Mouse (Mus musculus) G1E-ER4 (cell line): ENCODE results near the gene Tmem208. TPM values are rescaled to one million over a fixed set of nuclear protein-coding genes. Genes with fewer than 3 reads are reported as not detected.

Source experiments
- GATA1 ChIP-seq: IDR thresholded peaks from one replicate; pipeline ENCODE4 v1.8.0; 2012; ENCODE audit warnings: low read length, inconsistent platforms
- polyA plus RNA-seq: library from polyadenylated mRNA; stranded (reverse); fragments of >175 nt; gene quantifications from 2 replicates; pipeline ENCODE4 v1.2.3, GENCODE M21; 2012

The Tmem208 gene
- polyA plus RNA-seq, 1 experiment: 18.3 TPM

DNA sequence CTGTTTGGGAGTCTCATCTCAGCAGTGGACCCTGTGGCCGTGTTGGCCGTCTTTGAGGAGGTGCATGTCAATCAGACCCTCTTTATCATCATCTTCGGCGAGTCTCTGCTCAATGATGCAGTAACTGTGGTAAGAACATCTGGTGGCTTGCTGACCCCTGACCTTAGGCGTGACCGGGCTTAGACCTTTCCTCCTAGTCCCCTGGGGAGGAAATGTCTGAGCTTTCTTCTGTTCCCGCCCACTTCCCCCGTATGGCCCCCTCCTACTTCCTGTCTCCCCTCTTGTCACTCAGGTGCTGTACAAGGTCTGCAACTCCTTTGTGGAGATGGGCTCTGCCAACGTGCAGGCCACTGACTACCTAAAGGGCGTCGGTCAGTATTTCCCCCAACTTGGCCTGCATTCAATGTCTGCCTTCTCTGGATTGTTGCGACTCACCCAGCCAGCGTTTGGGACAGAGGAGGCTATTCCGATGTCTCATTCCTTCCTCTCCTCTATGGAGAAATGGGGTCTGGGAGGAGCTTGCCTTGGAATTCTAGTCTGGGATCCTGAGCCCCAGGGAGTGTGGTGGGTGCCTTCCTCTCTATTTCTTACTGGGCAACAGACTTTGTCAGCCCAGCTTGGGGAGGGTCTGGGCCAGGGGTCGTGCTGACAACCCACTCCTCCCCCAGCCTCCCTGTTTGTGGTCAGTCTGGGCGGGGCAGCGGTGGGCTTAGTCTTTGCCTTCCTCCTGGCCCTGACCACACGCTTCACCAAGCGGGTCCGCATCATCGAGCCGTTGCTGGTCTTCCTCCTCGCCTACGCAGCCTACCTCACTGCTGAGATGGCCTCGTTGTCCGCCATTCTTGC, 29.2 kb downstream of the Tmem208 start:
- no peak for TF ChIP-seq GATA1

GRCm38 (mm10) chr8:105356681-105357080, 30.5 kb downstream of the Tmem208 start:
- TF ChIP-seq GATA1: no peak

DNA sequence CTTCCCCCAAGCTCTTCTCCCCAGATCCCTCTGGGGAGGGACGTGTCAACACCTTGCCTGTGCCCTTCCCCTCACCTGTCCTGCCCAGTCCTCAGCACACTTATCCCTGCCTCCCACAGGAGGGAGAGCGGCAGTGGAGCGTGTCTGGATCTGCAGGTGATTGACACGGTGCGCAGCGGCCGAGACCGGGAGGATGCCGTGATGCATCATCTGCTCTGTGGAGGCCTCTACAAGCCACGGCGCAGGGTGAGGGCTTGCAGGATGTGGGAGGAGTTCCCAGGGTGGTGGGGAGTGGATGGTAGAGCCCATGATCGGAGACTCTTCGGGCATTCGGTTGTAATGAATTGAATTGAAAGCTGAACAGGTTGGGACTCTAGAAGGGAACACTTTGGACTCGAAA, 33.1 kb downstream of the Tmem208 start:
- no peak for TF ChIP-seq GATA1

DNA sequence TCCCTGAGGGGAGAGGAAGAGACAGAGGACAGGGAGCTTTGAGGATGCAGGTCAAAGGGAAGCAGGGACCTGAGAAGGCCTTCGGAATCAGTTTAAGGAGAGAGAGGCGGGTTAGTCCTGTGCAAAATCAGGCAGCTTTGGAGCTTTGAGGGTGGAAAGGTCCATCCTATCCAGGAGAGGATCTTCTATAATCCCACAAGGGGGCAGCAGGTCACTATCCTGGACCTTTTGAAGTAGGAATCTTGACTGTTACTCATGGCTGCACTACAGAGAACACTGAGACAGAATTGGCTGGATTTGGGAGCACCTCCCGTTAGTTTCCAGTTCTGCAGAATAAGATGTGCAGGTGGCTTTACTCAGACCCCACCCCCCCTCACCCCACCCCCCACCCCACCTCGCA, 33.5 kb downstream of the Tmem208 start:
- no peak for TF ChIP-seq GATA1

DNA sequence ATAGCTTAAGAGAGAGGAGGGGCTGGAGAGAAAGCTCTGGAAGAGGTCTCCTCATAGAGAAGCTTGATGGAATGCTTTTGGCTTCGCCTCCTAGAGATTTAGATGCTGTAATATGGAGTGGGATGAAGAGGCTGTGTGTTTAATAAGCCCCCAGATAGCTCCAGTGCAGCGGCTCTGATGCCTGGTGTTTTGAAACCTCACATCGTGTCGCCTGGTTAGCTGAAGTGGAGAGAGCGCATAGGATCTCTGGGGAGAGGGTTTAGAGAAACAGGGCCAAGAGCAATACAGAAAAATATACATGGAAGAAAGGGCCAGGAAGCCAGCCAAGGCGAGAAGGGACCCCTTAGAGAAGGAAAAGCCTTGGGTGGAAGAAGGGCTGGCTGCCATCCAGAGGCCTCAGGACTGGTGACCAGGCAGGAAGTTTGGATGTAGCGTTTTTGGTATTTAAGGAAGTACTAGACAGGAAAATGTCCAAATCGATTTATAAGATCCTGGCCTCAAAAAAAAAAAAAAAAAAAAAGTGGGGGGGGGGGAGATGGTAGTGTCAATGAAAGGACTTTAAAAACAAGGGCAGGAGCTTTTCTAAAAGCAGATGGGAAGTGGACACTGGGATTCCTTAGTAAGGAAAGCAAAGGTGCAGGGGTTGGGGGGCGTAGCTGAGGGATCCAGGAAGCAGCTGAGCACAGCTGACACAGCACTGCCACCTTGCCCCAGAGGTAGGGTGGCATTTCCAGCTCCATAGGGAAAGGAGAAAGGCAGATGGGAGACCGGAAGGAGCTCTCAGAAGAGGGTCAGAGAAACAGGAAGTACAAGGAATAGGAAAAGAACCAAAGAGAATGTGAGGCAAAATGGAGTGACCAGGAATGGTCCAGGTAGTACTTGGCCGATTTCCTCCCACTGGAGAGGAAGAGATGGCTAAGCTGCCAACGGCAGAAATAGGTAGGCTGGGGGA, 35.9 kb downstream of the Tmem208 start:
- no peak for TF ChIP-seq GATA1

- no peak for TF ChIP-seq GATA1
These were observed 41.0 kb downstream of the Tmem208 start for GRCm38 (mm10) chr8:105367107-105367506.

GRCm38 (mm10) chr8:105372473-105372872, 46.3 kb downstream of the Tmem208 start:
- TF ChIP-seq GATA1: no peak

- TF ChIP-seq GATA1: no peak
These were observed 46.9 kb downstream of the Tmem208 start, which contains the start of gene Plekhg4 for GRCm38 (mm10) chr8:105373032-105373431. TSS of gene Plekhg4 (plus strand) at chr8:105373274.

DNA sequence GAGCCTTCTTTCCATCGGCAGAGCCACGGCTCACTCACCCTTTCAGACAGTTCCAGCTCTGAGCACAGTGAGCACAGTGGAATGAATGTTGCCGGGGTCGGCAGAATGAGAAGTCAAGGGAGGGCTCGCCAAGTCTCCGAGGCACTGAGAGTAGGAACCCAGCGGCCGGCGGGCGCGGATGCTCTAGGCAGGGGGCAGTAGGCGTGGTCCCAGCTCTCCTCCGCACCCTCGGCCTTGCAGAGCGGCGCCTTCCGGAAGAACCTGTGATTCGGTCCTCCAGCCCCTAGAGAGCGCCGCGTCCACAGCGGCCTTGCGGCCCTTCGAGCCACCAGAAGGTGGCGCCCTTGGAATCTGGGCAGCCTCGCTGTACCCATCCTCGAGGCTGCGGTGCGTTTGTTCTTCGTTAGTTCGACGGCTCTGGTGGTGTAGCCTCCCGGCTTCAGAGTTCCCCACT, 48.4 kb downstream of the Tmem208 start:
- no peak for TF ChIP-seq GATA1

- TF ChIP-seq GATA1: no peak
These were observed 52.5 kb downstream of the Tmem208 start for GRCm38 (mm10) chr8:105378673-105379072.

GRCm38 (mm10) chr8:105380308-105380707, 54.2 kb downstream of the Tmem208 start:
- TF ChIP-seq GATA1: no peak

DNA sequence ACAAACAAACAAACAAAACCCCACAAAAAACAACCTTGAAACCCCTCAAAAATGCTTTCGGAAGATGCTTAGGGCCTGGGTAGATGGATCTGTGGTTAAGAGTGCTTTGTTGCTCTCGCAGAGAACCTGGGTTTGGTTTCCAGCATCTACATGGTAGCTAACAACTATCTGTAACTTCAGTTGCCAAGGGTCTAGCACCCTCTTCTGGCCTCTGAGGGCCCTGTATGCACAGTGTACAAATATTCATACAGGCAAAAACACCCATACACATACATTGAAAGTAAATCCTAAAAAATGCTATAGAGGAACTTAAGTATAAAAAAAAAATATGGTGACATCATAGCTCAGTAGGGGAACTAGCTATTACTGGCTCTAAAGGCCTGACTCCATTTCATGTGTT, 57.9 kb downstream of the Tmem208 start:
- TF ChIP-seq GATA1: no peak

Other genes with a start within 250 kb of the Tmem208 start
- gene Ces3b, start 242.6 kb upstream of the Tmem208 start, polyA plus RNA-seq: not detected in 2 replicates
- not detected in 2 replicates for gene Ces4a, start 194.6 kb upstream of the Tmem208 start, polyA plus RNA-seq
- 23.6 and 33.1 TPM in 2 replicates for gene Cbfb, start 155.7 kb upstream of the Tmem208 start, polyA plus RNA-seq
- 4.6 and 6.4 TPM in 2 replicates for gene D230025D16Rik, start 101.2 kb upstream of the Tmem208 start, polyA plus RNA-seq
- 13.1 and 16.3 TPM in 2 replicates for gene B3gnt9, start 71.2 kb upstream of the Tmem208 start, polyA plus RNA-seq
- gene Tradd, start 61.7 kb upstream of the Tmem208 start, polyA plus RNA-seq: 31.1 and 39.7 TPM in 2 replicates
- 7.0 and 8.3 TPM in 2 replicates for gene Fbxl8, start 61.7 kb upstream of the Tmem208 start, polyA plus RNA-seq
- 0.55 and 0.76 TPM in 2 replicates for gene Hsf4, start 56.6 kb upstream of the Tmem208 start, polyA plus RNA-seq
- 0.24 and 0.43 TPM in 2 replicates for gene Nol3, start 50.2 kb upstream of the Tmem208 start, polyA plus RNA-seq
- 1.6 and 1.8 TPM in 2 replicates for gene 4931428F04Rik, start 36.5 kb upstream of the Tmem208 start, polyA plus RNA-seq
- gene Exoc3l, start 30.3 kb upstream of the Tmem208 start, polyA plus RNA-seq: 1.3 and 1.4 TPM in 2 replicates
- 47.6 and 62.4 TPM in 2 replicates for gene E2f4, start 28.7 kb upstream of the Tmem208 start, polyA plus RNA-seq
- gene Elmo3, start 20.8 kb upstream of the Tmem208 start, polyA plus RNA-seq: 0.87 and 0.95 TPM in 2 replicates
- 3.4 and 4.3 TPM in 2 replicates for gene Lrrc29, start 76 bp upstream of the Tmem208 start, polyA plus RNA-seq
- gene Fhod1, start 21.6 kb downstream of the Tmem208 start, polyA plus RNA-seq: 7.3 and 7.7 TPM in 2 replicates
- 0.49 and 0.50 TPM in 2 replicates for gene Slc9a5, start 22.5 kb downstream of the Tmem208 start, polyA plus RNA-seq
- gene Plekhg4, start 46.9 kb downstream of the Tmem208 start, polyA plus RNA-seq: not detected in 2 replicates
- gene Kctd19, start 87.1 kb downstream of the Tmem208 start, polyA plus RNA-seq: not detected in 2 replicates
- gene Lrrc36, start 87.2 kb downstream of the Tmem208 start, polyA plus RNA-seq: not detected in 2 replicates
- not detected in 2 replicates for gene Tppp3, start 145.2 kb downstream of the Tmem208 start, polyA plus RNA-seq
- 0.15 and 0.16 TPM in 2 replicates for gene Zdhhc1, start 170.5 kb downstream of the Tmem208 start, polyA plus RNA-seq
- gene Hsd11b2, start 192.4 kb downstream of the Tmem208 start, polyA plus RNA-seq: not detected in 2 replicates
- gene Atp6v0d1, start 239.7 kb downstream of the Tmem208 start, polyA plus RNA-seq: 17.4 and 23.6 TPM in 2 replicates